Mouse (Mus musculus) stomach, embryonic 14.5 days (tissue): ENCODE results near the gene Slc5a11. TPM values are rescaled to one million over a fixed set of nuclear protein-coding genes. Genes with fewer than 3 reads are reported as not detected.

Source experiments
- ATAC-seq: fragments of 200-750 bp; cut with Nextera tagmentation; 2 replicates; pipeline ENCODE4 v1.8.0; 2017; ENCODE audit warnings: low read depth, moderate TSS enrichment; ENCODE audit not compliant: insufficient number of reproducible peaks, insufficient read depth, low FRiP score
- H3K27ac ChIP-seq: fragments of 300-500 bp; sonication (generic); 2 replicates; pipeline ENCODE4 v1.5.1; 2014; ENCODE audit warnings: mild to moderate bottlenecking, low read length, moderate library complexity, mixed read lengths
- H3K27me3 ChIP-seq: fragments of 300-500 bp; sonication (generic); 2 replicates; pipeline ENCODE4 v1.6.1; 2014; ENCODE audit warnings: low read length, control low read depth, mixed read lengths; ENCODE audit not compliant: control insufficient read depth, insufficient read depth
- H3K36me3 ChIP-seq: fragments of 300-500 bp; sonication (generic); 2 replicates; pipeline ENCODE4 v1.6.1; 2014; ENCODE audit warnings: mild to moderate bottlenecking, control low read depth, low read length, moderate library complexity, mixed read lengths; ENCODE audit not compliant: control insufficient read depth, insufficient read depth
- H3K4me1 ChIP-seq: fragments of 300-500 bp; sonication (generic); 2 replicates; pipeline ENCODE4 v1.6.1; 2014; ENCODE audit warnings: low read length, control low read depth, mixed read lengths; ENCODE audit not compliant: control insufficient read depth, insufficient read depth
- H3K4me2 ChIP-seq: fragments of 300-500 bp; sonication (generic); replicated peaks from 2 replicates; pipeline ENCODE4 v1.6.1; 2014; ENCODE audit warnings: low read depth, low read length, control low read depth
- H3K4me3 ChIP-seq: fragments of 300-500 bp; sonication (generic); 2 replicates; pipeline ENCODE4 v1.5.1; 2014; ENCODE audit warnings: low read depth, low read length, control low read depth
- H3K9ac ChIP-seq: fragments of 300-500 bp; sonication (generic); replicated peaks from 2 replicates; pipeline ENCODE4 v1.6.1; 2014; ENCODE audit warnings: low read depth, mild to moderate bottlenecking, control low read depth, low read length, moderate library complexity, mixed read lengths
- H3K9me3 ChIP-seq: fragments of 300-500 bp; sonication (generic); 2 replicates; pipeline ENCODE4 v1.6.1; 2016; ENCODE audit warnings: low read depth, low read length, control low read depth; ENCODE audit not compliant: control insufficient read depth
- WGBS: fragments of 180-500 bp; shearing (Covaris S2); extraction: QIAGEN DNeasy Blood & Tissue Kit; methylation state at CpG from one replicate; pipeline ENCODE4 v1.1.7; 2014; 5-methylcytosine and 5-hydroxymethylcytosine counted together
- polyA plus RNA-seq: library from polyadenylated mRNA; unstranded; fragments of >200 nt; fragmentation: Nextera tagmentation; extraction: Ambion mirVana; gene quantifications from 2 replicates; pipeline ENCODE4 v1.2.1, GENCODE M21; 2014

Slc5a11 gene
- polyA plus RNA-seq, 1 experiment from 2014 or later = 0.20 TPM

DNA sequence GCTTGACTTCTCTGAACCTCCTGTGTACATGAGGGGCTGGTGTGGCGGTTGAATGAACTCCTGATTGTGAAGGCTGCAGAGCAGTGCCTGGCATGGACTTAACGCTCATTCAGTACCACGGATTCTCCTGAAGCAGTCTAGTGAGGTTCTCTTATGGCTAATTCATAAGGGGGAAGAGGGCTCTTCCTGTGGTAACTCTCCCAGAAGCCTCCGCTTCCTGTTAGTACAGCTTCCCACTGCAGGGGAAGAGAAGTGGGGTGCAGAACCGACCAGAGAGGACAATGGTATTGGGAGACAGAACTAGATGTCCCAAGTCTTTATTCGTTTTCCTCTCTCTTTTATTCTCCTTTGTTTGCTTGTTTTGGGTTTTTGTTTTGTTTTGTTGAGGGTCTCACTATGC is 25.5 kb downstream of the Slc5a11 start:
- Histone ChIP-seq H3K36me3 (no peaks in the 10 kb centered on the region), H3K4me3 (no peak overlapping the region), H3K27ac (no peak overlapping the region), H3K9me3 (no peaks in the 10 kb centered on the region), H3K4me1 (no peaks in the 10 kb centered on the region), H3K4me2 (no peak overlapping the region), H3K27me3 (no peaks in the 10 kb centered on the region), H3K9ac (no peak overlapping the region)
- ATAC-seq = no peak
- 68% methylated on average over 6 of the region's 6 CpGs for WGBS

DNA sequence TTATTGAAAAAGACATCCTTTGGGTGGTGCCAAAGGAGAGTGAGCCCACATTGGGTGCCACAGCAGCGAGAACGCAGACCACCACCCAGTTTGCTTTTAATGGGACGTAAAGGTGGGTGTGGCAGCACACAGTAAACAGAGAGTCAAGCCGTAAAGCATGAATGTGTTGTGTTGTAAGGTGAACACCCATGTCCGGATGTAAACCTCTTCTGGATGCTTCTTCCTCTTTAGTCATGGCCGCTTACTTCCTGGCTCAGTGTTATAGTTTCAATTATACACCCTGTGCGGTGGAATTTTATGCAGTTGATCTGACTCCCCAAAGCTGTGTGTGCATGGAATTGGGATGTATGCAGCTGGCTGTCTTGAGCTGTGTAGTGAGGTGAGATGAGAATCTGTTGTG is 27.7 kb downstream of the Slc5a11 start:
- Histone ChIP-seq H3K27me3 (no peaks in the 10 kb centered on the region), H3K4me1 (no peaks in the 10 kb centered on the region), H3K4me3 (no peak overlapping the region), H3K36me3 (no peaks in the 10 kb centered on the region), H3K9me3 (no peaks in the 10 kb centered on the region), H3K4me2 (no peak overlapping the region), H3K9ac (no peak overlapping the region), H3K27ac (no peak overlapping the region)
- ATAC-seq = no peak
- WGBS = 85% methylated on average over 7 of the region's 7 CpGs

DNA sequence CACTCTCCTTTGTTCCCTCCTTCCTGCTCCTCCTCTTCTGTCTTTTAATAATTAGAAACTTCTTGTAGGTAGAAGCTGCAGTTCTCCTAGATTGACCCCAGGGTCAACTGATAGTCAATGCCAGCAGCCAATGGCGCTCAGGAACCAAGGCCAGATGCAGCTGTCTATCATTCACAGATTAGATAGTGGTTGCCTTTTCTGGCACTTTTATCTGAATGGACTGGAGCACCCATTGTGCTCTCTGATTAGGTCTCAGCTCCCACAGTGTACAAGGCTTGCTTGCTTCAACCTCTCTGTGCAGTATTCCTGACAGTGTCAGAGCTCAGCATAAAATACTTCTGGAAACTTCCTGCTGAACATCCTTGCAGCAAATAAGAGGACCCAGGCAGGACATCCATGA is 30.3 kb downstream of the Slc5a11 start:
- no peaks in the 10 kb centered on the region for H3K4me1 ChIP-seq
- H3K27ac ChIP-seq = no peak overlapping the region
- 69% methylated on average over 1 of the region's 1 CpGs for WGBS
- no peak for ATAC-seq
- no peaks in the 10 kb centered on the region for H3K9me3 ChIP-seq
- H3K9ac ChIP-seq = no peak overlapping the region
- H3K4me3 ChIP-seq = no peak overlapping the region
- no peaks in the 10 kb centered on the region for H3K36me3 ChIP-seq
- H3K27me3 ChIP-seq = no peaks in the 10 kb centered on the region
- no peak overlapping the region for H3K4me2 ChIP-seq

DNA sequence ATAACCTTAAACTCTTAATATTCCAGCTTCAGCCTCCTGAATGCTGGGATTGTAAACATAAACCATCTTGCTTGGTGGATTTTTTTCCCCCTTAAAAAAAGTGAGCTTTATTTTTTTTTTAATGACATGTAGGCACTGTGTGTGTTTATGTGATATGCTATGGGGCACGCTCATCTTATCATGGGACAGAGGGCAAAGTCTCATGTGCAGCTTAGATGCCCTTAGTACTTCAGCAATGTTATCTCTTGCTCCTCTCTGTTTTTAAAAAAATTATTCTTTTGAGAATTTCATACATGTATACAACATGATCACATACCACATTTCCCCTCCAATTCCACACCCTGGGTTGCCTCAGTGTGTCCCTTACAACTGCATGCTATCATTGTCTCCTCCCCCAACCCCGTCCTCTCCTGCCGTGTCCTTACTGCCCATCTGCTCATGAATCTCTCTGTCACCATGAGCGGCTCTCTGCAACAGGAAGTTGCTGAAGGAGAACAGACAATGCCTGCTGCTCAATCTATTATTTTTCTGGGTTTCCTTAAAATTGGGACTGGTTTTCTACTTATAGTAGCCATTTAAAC is 32.0 kb downstream of the Slc5a11 start:
- Histone ChIP-seq H3K27ac (no peak overlapping the region), H3K27me3 (no peaks in the 10 kb centered on the region), H3K36me3 (no peaks in the 10 kb centered on the region), H3K4me1 (no peaks in the 10 kb centered on the region), H3K9me3 (no peaks in the 10 kb centered on the region), H3K4me2 (no peak overlapping the region), H3K9ac (no peak overlapping the region), H3K4me3 (no peak overlapping the region)
- no peak for ATAC-seq
- 48% methylated on average over 4 of the region's 4 CpGs for WGBS

DNA sequence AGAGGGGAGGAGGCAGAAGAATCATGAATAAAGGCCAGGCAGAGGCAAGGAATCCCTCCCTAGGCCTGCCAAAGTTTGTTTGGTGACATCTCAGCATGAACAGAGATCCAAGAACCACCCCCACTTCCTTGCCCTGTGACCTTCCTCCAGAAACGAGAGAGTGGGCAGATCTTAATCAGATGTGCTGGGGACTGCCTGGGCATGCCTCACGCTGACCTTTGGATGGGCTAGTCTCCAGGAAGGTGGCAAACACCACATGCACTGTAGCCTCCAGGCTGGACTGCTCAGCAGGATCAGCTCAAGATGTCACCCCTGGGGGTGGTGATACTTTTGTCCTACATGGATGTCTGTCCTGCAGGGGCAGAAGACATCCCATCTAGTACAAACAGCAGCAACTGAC is 33.6 kb downstream of the Slc5a11 start:
- WGBS = 33% methylated on average over 2 of the region's 2 CpGs
- Histone ChIP-seq H3K36me3 (no peaks in the 10 kb centered on the region), H3K4me2 (no peak overlapping the region), H3K4me3 (no peak overlapping the region), H3K9ac (no peak overlapping the region), H3K9me3 (no peaks in the 10 kb centered on the region), H3K27me3 (no peaks in the 10 kb centered on the region), H3K27ac (no peak overlapping the region), H3K4me1 (no peaks in the 10 kb centered on the region)
- ATAC-seq = no peak

DNA sequence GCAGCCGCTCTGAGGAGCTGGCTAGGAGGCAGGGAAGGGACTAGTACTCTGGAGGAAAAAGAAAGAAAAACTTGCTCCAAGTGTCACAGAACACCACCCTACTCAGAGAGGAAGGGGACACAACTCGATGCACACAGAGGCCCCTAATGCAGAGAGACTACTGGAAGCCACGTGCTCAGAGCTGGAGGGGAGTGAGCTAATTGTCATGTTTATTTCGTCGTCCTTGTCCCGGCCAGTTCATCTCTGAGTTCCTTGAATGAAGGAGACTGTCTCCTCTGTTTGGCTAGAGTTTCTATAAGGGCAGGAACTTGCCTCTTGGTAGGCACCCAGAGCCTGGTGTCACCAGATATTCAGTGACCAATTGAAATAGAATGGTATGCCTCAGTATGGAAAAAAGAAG is 36.8 kb downstream of the Slc5a11 start:
- Histone ChIP-seq H3K4me3 (no peak overlapping the region), H3K36me3 (no peaks in the 10 kb centered on the region), H3K9me3 (no peaks in the 10 kb centered on the region), H3K27ac (no peak overlapping the region), H3K4me1 (no peaks in the 10 kb centered on the region), H3K9ac (no peak overlapping the region), H3K27me3 (no peaks in the 10 kb centered on the region), H3K4me2 (no peak overlapping the region)
- WGBS = 60% methylated on average over 6 of the region's 6 CpGs
- no peak for ATAC-seq

DNA sequence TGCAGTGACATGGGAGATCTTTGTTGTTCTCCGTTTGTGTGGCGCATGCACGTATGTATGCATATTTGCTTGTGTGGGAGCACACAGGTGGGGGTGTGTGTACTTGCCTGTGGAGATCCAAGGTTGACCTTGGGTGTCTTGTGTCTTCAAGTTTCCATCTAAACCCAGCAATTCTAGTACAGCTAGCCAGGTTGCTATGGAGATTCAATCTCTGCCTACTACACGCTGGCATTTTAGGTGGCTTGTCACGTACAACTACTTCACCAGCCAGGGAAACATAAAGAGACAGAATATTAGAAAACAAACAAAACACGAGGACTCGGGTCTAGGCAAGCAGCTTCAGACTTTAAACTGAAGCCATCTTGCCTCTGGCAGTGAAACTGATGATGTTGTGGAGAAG is 38.8 kb downstream of the Slc5a11 start:
- H3K4me1 ChIP-seq = no peaks in the 10 kb centered on the region
- H3K4me2 ChIP-seq = no peak overlapping the region
- no peaks in the 10 kb centered on the region for H3K9me3 ChIP-seq
- H3K9ac ChIP-seq = no peak overlapping the region
- no peak overlapping the region for H3K27ac ChIP-seq
- H3K27me3 ChIP-seq = no peaks in the 10 kb centered on the region
- ATAC-seq = no peak
- no peaks in the 10 kb centered on the region for H3K36me3 ChIP-seq
- WGBS = 76% methylated on average over 7 of the region's 7 CpGs
- no peak overlapping the region for H3K4me3 ChIP-seq

DNA sequence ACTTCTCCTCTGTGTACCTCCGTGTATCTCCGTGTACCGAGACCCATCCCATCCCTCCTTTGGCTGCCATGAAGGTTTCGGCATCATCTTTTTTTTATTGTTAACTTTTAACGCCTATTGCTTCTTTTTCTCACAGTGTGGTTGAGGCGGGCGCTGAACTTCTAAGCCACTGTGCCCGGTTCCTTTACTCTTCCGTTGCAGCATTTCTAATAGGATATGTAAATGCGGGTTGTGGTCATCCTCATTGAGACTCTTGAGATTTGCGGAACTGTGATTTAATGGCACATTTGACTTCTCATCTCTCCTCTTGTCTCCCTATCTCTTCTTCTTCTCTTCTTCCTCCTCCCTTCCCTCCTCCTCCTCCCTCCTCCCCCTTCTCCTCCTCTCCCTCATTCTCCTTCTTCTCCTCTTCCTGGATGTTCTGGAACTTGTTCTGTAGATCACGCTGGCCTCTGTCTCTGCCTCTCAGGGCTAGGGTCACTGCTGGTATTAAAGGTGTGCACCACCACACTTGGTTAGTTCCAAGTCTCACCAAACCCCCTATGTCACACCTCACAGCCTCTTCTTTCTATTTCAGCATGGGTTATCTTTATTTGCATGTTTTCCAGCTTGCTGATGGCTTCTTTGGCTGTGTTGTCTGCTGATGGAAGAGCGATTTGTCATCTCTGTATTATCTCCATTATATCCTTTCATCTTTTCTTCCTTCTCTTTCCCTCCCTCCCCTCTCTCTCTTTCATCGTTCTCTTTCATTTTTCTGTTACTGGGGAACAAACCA is 39.8 kb downstream of the Slc5a11 start:
- H3K27me3 ChIP-seq = no peaks in the 10 kb centered on the region
- H3K9me3 ChIP-seq = no peaks in the 10 kb centered on the region
- H3K4me3 ChIP-seq = no peak overlapping the region
- H3K9ac ChIP-seq = no peak overlapping the region
- no peaks in the 10 kb centered on the region for H3K4me1 ChIP-seq
- WGBS = 85% methylated on average over 14 of the region's 14 CpGs
- no peaks in the 10 kb centered on the region for H3K36me3 ChIP-seq
- H3K4me2 ChIP-seq = no peak overlapping the region
- no peak for ATAC-seq
- no peak overlapping the region for H3K27ac ChIP-seq

DNA sequence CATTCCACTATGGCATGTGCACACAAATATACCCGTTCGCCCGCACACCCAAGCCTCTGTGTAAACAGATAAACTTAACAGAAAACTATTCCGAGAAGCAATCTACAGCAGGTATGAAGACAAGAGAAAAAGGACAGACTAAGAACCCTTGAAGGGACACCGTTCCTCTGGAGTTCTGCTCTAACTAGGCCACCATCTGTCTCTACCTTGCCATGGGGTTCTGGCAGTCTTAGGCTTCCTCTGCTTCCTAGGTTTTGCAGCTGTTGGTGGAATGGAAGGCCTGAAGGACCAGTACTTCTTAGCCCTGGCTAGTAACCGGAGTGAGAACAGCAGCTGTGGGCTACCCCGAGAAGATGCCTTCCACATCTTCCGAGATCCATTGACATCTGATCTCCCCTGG is 43.5 kb downstream of the Slc5a11 start:
- no peaks in the 10 kb centered on the region for H3K27me3 ChIP-seq
- H3K36me3 ChIP-seq = no peaks in the 10 kb centered on the region
- H3K27ac ChIP-seq = no peak overlapping the region
- H3K4me1 ChIP-seq = no peaks in the 10 kb centered on the region
- no peak for ATAC-seq
- H3K4me3 ChIP-seq = no peak overlapping the region
- no peaks in the 10 kb centered on the region for H3K9me3 ChIP-seq
- WGBS = 78% methylated on average over 8 of the region's 8 CpGs
- H3K4me2 ChIP-seq = no peak overlapping the region
- H3K9ac ChIP-seq = no peak overlapping the region
